Mouse (Mus musculus): Measurements from ENCODE around the gene Avp. TPM values are rescaled to one million over a fixed set of nuclear protein-coding genes. Genes with fewer than 3 reads are reported as not detected.

Avp gene
- polyA plus RNA-seq, 1 experiment from 2014 or later: not detected

DNA sequence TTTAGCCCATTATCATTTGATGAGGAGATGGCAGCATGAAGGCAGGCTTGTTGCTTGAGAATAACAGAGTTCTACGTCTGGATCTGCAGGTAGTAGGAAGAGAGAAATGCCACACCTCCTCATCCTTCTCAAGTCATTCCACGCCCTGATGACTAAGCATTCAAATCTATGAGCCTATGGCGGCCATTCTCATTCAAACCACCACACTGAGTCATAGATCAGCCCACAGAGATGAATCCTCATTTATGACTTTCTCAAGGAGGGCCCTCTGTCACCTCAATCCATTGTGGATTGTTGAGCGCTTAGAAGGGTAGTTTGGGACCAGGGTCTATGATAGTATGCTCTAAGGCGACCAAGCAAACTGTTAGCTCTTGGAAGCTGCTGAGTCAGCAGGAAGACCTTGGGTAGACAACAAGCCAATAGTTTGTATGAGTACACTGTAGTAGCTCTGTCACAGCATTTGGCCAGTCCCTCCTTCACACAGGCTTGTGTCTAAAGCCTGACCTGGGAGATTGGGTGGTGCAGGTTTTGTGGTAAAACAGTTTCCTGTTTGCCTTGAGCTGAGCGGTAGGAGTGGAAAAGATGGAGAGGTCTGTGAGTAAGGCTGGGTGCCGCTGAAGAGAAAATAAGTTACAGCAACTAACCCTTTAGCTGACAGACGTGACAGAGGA is 43.3 kb downstream of the Avp start:
- Histone ChIP-seq H3K36me3 (ENCODE audit: control insufficient read depth, insufficient read depth, low read length) (peaks cover 31% of the 10 kb centered on the region), H3K4me2 (no peak overlapping the region), H3K4me3 (ENCODE audit: low read depth, low read length) (no peak overlapping the region), H3K9me3 (ENCODE audit: control insufficient read depth, low read length) (no peaks in the 10 kb centered on the region), H3K27me3 (replicated peaks; ENCODE audit: control insufficient read depth, insufficient read depth, low read length) (no peaks in the 10 kb centered on the region), H3K9ac (ENCODE audit: low read depth, low read length) (no peak overlapping the region), H3K27ac (ENCODE audit: low read depth, low read length) (no peak overlapping the region), H3K4me1 (replicated peaks; ENCODE audit: control insufficient read depth, insufficient read depth, low read length) (no peaks in the 10 kb centered on the region)
- no peak for ATAC-seq (replicated peaks; ENCODE audit: low FRiP score)
- 69% methylated on average over 8 of the region's 8 CpGs for WGBS
- no peak for DNase-seq (ENCODE audit: low spot score)

DNA sequence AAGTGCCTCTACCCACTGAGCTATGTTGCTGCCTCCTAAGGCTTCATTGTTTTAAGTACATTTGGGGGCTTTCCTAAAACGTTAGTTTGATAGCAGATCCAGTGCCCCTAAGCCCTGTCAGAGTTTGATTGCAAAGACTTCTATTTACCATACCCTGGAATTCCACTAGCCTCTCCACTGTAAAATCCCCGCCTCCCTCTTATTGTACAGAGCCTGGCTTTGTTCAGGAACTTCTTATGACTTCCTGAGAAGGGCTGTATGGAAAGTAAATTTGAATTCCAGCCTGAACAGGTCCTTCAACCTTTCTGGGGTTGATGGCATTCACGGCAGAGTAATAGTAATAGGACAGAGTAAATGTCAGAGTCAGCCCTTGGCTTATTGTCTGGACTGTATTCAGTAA is 45.5 kb downstream of the Avp start:
- peaks cover 26% of the 10 kb centered on the region for H3K36me3 ChIP-seq (ENCODE audit: control insufficient read depth, insufficient read depth, low read length)
- no peaks in the 10 kb centered on the region for H3K4me1 ChIP-seq (replicated peaks; ENCODE audit: control insufficient read depth, insufficient read depth, low read length)
- no peak overlapping the region for H3K4me2 ChIP-seq
- DNase-seq (ENCODE audit: low spot score) (no peak), ATAC-seq (replicated peaks; ENCODE audit: low FRiP score) (no peak)
- H3K9ac ChIP-seq (ENCODE audit: low read depth, low read length): no peak overlapping the region
- no peak overlapping the region for H3K27ac ChIP-seq (ENCODE audit: low read depth, low read length)
- no peaks in the 10 kb centered on the region for H3K27me3 ChIP-seq (replicated peaks; ENCODE audit: control insufficient read depth, insufficient read depth, low read length)
- H3K9me3 ChIP-seq (ENCODE audit: control insufficient read depth, low read length): no peaks in the 10 kb centered on the region
- no peak overlapping the region for H3K4me3 ChIP-seq (ENCODE audit: low read depth, low read length)
- 84% methylated on average over 3 of the region's 3 CpGs for WGBS

DNA sequence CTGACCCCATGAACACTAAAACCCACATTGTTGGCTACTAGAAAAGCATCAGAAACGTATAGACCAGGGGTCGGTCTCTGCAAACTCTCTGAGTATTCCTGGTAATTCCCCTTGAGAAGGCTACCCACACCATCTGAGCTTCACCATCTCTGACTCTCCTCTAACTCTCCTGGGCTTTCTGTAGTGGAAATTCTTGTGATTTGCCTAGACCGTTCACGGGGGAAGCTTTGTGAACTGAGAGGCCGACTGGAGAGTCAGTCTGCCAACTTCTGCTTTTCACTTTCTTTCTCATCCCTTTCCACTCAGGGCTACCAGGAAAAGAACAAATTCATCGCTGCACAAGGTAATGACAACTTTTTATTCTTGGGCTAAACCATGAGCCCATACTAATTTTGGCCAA is 47.3 kb downstream of the Avp start:
- H3K4me2 ChIP-seq: no peak overlapping the region
- DNase-seq (ENCODE audit: low spot score) (no peak), ATAC-seq (replicated peaks; ENCODE audit: low FRiP score) (no peak)
- H3K9ac ChIP-seq (ENCODE audit: low read depth, low read length): no peak overlapping the region
- H3K4me1 ChIP-seq (replicated peaks; ENCODE audit: control insufficient read depth, insufficient read depth, low read length): no peaks in the 10 kb centered on the region
- 81% methylated on average over 6 of the region's 6 CpGs for WGBS
- H3K27me3 ChIP-seq (replicated peaks; ENCODE audit: control insufficient read depth, insufficient read depth, low read length): no peaks in the 10 kb centered on the region
- H3K27ac ChIP-seq (ENCODE audit: low read depth, low read length): no peak overlapping the region
- no peaks in the 10 kb centered on the region for H3K9me3 ChIP-seq (ENCODE audit: control insufficient read depth, low read length)
- no peak overlapping the region for H3K4me3 ChIP-seq (ENCODE audit: low read depth, low read length)
- peaks cover 12% of the 10 kb centered on the region for H3K36me3 ChIP-seq (ENCODE audit: control insufficient read depth, insufficient read depth, low read length)

DNA sequence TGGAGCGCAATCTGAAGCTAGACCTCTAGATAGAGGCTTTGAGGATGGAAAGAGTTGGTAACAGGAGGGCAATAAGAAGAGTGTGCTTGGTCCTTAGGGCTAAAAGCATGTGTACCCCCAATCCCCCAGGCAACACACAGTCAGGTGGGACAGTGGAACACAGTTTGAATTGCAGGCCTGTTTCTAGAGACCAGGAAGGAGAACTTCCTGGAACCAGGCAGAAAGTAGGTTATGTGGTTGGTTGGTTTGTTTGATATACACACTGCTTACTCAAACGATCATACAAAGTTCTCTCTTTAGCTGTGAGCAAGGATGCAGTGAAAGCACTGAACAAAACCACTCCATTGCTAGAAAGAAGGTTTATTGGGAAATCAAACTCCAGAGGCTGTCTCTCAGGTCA is 50.2 kb downstream of the Avp start:
- H3K27ac ChIP-seq (ENCODE audit: low read depth, low read length): no peak overlapping the region
- 73% methylated on average over 2 of the region's 2 CpGs for WGBS
- no peaks in the 10 kb centered on the region for H3K4me1 ChIP-seq (replicated peaks; ENCODE audit: control insufficient read depth, insufficient read depth, low read length)
- H3K4me3 ChIP-seq (ENCODE audit: low read depth, low read length): no peak overlapping the region
- H3K9ac ChIP-seq (ENCODE audit: low read depth, low read length): no peak overlapping the region
- no peak overlapping the region for H3K4me2 ChIP-seq
- H3K9me3 ChIP-seq (ENCODE audit: control insufficient read depth, low read length): no peaks in the 10 kb centered on the region
- DNase-seq (ENCODE audit: low spot score) (no peak), ATAC-seq (replicated peaks; ENCODE audit: low FRiP score) (no peak)
- H3K36me3 ChIP-seq (ENCODE audit: control insufficient read depth, insufficient read depth, low read length): peaks cover 3% of the 10 kb centered on the region; the same call in 1 of the 2 replicates
- no peaks in the 10 kb centered on the region for H3K27me3 ChIP-seq (replicated peaks; ENCODE audit: control insufficient read depth, insufficient read depth, low read length)

Small RNA genes within 50 kb of the gene (microRNA-seq; reads per million reads assigned to microRNA genes)
- gene Gm23876 (ENCODE audit: borderline number of aligned reads): not detected

Other genes starting within 250 kb of the Avp start
- 24.3 and 26.3 TPM in 2 replicates for gene Cpxm1, start 185.0 kb downstream of the Avp start, polyA plus RNA-seq (2014; fragmentation: Nextera tagmentation; extraction: Ambion mirVana)
- not detected in 2 replicates for gene Gm28372, start 177.3 kb downstream of the Avp start, polyA plus RNA-seq (2014; fragmentation: Nextera tagmentation; extraction: Ambion mirVana)
- not detected in 2 replicates for gene 1700020A23Rik, start 177.3 kb downstream of the Avp start, polyA plus RNA-seq (2014; fragmentation: Nextera tagmentation; extraction: Ambion mirVana)
- gene Tmem239, start 176.1 kb downstream of the Avp start, polyA plus RNA-seq (2014; fragmentation: Nextera tagmentation; extraction: Ambion mirVana): not detected in 2 replicates
- 69.6 and 80.5 TPM in 2 replicates for gene Vps16, start 158.2 kb downstream of the Avp start, polyA plus RNA-seq (2014; fragmentation: Nextera tagmentation; extraction: Ambion mirVana)
- 7.6 and 7.8 TPM in 2 replicates for gene Pced1a, start 157.9 kb downstream of the Avp start, polyA plus RNA-seq (2014; fragmentation: Nextera tagmentation; extraction: Ambion mirVana)
- gene Ptpra, start 132.3 kb downstream of the Avp start, polyA plus RNA-seq (2014; fragmentation: Nextera tagmentation; extraction: Ambion mirVana): 66.2 and 69.7 TPM in 2 replicates
- 119 and 122 TPM in 2 replicates for gene Mrps26, start 18.8 kb downstream of the Avp start, polyA plus RNA-seq (2014; fragmentation: Nextera tagmentation; extraction: Ambion mirVana)
- not detected in 2 replicates for gene Oxt, start 6.4 kb downstream of the Avp start, polyA plus RNA-seq (2014; fragmentation: Nextera tagmentation; extraction: Ambion mirVana)
- 26.3 and 30.8 TPM in 2 replicates for gene Fastkd5, start 47.5 kb upstream of the Avp start, polyA plus RNA-seq (2014; fragmentation: Nextera tagmentation; extraction: Ambion mirVana)
- 14.4 and 14.8 TPM in 2 replicates for gene Ubox5, start 47.5 kb upstream of the Avp start, polyA plus RNA-seq (2014; fragmentation: Nextera tagmentation; extraction: Ambion mirVana)
- gene Lzts3, start 60.2 kb upstream of the Avp start, polyA plus RNA-seq (2014; fragmentation: Nextera tagmentation; extraction: Ambion mirVana): 0.36 and 0.38 TPM in 2 replicates
- 61.2 and 62.9 TPM in 2 replicates for gene Ddrgk1, start 82.1 kb upstream of the Avp start, polyA plus RNA-seq (2014; fragmentation: Nextera tagmentation; extraction: Ambion mirVana)
- gene Itpa, start 85.1 kb upstream of the Avp start, polyA plus RNA-seq (2014; fragmentation: Nextera tagmentation; extraction: Ambion mirVana): 105 and 106 TPM in 2 replicates
- gene Slc4a11, start 115.0 kb upstream of the Avp start, polyA plus RNA-seq (2014; fragmentation: Nextera tagmentation; extraction: Ambion mirVana): 0.30 and 0.45 TPM in 2 replicates